Mouse (Mus musculus) G1E (cell line): ENCODE measurements at regions not wholly inside any gene's neighbourhood (a gene's known extent, or its start where the extent isn't known, plus 50 kb on each side); places are given as distances from the start of the nearest gene placed in this dataset.

ENCODE experiments used
- CTCF ChIP-seq: IDR thresholded peaks from 2 replicates; pipeline ENCODE4 v1.5.1; 2012; ENCODE audit warnings: low read depth, low read length, inconsistent platforms, mixed read lengths
- GATA1 ChIP-seq: IDR thresholded peaks from 2 replicates; pipeline ENCODE4 v1.6.1; 2012; ENCODE audit warnings: borderline replicate concordance, low read length, inconsistent platforms, mixed read lengths
- GATA2 ChIP-seq: IDR thresholded peaks from 2 replicates; pipeline ENCODE4 v1.6.1; 2012; ENCODE audit warnings: low read depth, low read length, inconsistent platforms, borderline replicate concordance
- POLR2AphosphoS5 ChIP-seq: IDR thresholded peaks from 2 replicates; pipeline ENCODE4 v1.6.1; 2012; ENCODE audit warnings: low read depth, low read length, inconsistent platforms; ENCODE audit not compliant: insufficient replicate concordance
- TAL1 ChIP-seq: conservative IDR thresholded peaks from 2 replicates; pipeline ENCODE4 v1.6.1; 2012; ENCODE audit warnings: low read depth, low read length, inconsistent platforms, mixed read lengths

DNA sequence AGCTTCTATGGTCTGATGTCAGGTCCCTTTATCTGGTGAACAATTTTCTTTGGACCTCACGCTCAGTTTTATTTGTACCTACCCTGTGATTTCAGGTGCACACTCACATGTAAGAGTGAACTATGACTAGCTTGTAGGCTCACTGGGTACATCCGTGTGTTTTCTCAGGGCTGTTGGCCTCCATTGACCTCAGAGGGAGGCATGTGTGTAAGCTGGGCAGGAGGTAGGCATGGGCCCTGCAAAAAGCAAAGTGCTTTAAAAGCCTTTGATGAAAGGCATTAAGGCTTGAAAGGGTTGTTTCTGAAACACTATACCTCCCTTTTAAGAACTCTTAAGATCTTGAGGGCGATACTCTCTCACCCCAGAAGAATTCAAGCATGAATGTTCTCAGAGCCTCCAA, 112.9 kb upstream of the Gdnf start:
- TF ChIP-seq GATA1 (no peak), CTCF (no peak), GATA2 (no peak), POLR2AphosphoS5 (no peak), TAL1 (no peak)
